Mouse (Mus musculus) brain, adult 2 months (tissue): ENCODE data around the gene Ets1.

Experiments
- DNase-seq: peaks from one replicate; pipeline ENCODE4 v3.0.0; 2011; ENCODE audit warnings: low read depth, low spot score

Ets1 gene

DNA sequence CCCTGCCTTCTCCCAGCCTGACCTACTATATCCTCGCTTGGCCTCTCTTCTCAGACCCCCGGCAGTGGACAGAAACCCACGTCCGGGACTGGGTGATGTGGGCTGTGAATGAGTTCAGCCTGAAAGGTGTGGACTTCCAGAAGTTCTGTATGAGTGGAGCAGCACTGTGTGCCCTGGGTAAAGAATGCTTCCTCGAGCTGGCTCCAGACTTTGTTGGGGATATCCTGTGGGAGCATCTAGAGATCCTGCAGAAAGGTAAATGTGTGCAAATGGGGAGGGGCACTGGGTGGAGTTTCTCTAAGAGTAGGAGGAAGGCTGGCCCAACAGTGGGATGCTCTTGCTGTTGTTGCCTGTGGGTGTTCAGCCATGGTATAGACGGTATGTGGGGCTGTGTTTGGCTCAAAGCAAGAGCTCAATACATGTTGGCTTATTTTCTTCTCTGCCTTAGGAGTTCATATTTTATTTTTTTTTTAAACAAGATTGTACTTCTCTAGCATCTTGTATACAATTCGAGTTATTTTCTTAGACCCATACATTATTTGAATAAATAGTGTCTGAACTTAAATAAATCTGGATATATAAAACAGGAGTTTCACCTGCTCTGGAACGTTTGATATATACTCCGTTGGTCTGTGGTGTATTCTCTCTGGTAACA lies 94.1 kb downstream of the Ets1 start:
- no peak for DNase-seq

DNA sequence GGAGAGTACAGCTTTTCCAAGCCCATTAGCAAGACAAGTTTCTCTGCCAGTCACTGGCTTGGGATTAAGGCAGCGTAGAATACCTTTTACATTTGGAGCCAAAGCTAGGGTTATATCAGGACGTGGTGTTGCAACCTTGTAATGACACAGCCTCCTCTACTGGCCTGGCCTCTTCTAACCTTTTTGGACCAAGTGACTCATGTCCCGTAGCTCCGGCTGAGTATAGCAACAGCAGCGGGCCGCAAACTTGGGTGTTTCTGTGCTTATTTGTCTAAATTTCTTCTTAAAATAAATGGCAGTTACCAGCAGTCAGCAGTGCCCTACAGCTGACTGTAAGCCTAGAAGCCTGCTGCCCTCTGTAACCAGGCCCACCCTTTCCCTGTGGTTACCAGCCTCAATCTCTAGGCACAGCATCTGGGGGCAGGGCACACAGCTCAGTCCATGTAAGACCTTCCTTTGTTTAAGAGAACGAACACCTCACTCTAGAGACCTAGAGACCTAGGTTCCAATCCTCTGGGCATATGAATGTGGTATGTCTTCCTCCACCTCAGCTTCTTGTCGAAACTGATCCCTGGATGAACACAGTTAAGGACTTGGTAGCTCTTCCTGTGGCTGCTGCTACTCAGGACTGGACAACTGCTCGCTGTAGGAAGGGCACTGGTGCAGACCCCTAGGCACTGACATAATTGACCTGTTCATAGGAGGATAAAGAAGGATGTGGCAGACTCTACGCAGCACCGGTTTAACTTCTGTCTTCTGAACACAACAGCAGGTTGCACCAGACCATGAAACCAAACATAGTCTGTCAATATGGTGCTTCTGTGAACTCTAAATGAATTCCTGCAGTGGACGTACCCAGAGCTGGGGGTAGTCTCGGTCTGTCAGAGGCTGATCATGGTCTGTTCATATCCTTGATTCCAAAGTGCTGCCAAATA lies 94.9 kb downstream of the Ets1 start:
- DNase-seq, result no peak

DNA sequence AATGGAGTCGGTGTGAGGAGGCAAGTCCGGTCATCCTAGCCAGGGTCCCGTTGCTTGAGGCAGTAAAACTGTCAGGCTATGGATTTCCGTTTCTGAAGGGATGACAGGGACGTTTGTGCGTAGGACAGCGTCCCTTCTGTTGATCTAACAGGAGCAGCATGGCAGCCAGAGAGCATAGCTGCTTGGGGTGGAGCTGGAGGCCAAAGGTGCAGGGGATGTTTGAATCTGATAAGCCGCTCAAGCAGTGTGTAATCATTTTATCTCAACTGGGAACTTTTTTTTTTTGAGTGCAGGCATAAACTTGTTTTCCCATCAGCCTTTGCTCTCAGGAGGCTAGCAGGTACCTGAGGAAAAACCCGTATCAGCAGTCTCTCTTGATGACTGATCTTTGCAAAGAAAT lies 95.8 kb downstream of the Ets1 start:
- DNase-seq, result no peak

DNA sequence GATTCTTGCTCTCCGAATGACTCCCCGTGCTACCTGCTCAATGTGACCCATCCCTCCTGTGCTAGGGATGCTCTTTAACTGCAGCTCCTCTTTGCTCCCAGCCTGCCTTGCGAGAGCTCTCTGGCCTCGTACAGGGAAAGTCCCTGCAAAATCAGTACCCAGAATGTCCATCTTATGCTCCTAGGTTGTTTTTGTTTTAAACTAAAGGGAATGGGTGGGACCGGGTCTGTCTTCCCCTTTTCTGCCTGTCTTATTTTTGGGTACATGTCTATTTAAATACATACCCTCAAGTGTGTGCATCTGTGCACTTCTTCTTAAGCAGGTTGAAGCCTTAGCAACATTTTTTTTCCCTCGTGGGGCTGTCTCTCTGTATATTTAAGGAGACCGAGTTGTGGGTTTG lies 99.0 kb downstream of the Ets1 start:
- DNase-seq, result no peak

DNA sequence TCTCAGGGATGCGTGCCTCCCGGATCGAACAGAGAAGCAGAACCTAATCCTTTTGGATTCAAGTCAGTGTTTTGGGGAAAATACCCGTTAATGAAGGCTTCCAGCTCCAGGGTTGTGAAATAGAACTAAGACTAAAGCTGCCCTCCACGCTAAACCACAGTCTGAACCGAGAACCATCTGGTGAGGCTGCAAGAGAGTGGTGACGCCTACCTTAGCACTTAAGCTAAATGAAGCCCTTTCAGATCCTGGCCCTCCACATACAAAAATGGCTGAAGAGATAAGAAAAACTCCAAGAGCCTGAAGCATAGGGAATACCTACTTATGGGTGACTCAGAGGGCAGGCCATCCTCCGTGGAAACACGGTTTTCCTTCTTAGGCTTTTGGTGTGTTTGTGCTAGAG lies 100.0 kb downstream of the Ets1 start:
- peak; percentile 64 for DNase-seq

DNA sequence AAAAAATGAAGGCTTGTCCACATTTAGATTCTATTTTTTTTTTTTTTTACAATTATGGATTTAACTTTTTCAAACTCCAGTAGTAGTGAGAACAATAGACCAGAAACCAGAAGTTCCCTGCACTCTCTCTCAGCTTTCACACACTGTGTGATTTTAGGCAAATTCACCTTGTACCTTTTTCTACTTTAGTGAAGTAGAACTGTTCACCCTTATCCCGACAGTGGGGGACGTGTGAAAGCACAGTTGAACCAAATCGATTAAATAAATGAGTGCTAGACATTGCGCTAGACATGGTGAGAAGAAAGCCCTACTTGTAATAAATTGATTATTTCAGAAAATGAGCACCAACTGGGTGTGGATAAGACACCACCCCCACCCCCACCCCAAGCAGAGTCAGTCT lies 104.0 kb downstream of the Ets1 start:
- no peak for DNase-seq

DNA sequence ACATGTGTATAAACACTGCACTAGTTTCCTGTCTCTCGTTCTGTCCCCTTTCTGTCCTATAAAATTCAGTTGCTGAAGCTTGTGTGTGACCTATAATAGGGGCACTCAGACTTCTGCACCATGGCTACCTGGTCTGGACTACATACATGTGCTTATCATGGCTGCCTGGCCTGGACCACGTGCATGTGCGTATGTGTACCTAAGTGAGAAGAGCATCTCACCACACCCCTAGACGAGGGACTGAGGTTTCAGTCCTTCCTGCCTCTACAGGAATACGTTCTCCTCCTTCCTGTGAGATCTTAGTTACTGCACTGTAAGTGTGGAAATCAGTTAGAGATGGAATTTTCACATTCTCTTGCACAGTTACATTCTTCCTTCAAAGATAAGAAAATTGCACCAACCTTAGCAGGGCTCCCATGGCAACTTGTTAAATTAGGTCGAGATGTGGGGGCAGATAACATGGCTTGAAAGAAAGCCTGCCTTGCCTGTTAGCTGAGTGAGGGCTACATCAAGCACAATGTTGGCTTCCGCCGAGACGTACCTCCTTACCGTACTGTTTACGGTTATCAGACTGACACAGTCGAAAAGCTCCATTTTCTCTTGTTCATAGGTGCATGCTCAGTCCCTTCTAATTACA lies 104.8 kb downstream of the Ets1 start:
- peak; percentile 63 for DNase-seq

DNA sequence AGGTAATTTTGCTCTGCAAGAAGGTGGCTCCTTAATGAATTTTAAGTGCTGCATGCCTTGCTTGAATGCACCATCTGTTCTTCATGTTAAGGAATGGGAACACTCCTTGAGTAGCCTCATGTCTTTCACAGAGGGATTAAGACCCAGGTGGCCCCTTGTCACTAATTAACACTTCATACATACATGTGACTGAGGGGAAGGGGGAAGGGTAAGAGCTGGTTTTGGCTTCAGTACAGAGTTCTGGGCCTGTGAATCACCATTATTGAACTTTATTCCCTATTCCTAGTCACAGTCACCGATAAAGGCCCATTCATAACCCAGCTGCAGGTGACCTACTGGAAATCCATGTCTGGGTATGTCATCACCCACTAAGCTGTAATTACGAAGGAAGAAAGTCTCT lies 105.7 kb downstream of the Ets1 start:
- DNase-seq, result no peak

DNA sequence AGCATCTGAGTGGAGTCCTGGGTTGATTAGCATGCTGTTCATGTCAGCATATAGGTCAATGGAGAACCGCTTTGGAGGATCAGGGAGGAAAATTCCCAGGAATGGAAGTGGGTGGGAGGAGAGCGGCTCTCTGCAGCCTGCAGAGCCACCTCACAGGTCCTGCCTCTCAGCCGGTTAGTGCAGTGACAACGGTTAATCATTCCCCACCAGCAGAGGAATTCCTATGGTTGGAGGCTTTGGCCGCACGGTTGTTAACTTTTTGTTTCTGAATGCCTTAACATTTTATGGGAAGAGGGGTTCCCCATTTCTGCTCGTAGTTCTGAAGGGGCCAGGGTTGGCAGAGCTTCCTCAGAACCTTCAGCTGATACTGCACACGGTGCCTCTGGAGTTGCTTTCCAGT lies 107.1 kb downstream of the Ets1 start:
- no peak for DNase-seq

DNA sequence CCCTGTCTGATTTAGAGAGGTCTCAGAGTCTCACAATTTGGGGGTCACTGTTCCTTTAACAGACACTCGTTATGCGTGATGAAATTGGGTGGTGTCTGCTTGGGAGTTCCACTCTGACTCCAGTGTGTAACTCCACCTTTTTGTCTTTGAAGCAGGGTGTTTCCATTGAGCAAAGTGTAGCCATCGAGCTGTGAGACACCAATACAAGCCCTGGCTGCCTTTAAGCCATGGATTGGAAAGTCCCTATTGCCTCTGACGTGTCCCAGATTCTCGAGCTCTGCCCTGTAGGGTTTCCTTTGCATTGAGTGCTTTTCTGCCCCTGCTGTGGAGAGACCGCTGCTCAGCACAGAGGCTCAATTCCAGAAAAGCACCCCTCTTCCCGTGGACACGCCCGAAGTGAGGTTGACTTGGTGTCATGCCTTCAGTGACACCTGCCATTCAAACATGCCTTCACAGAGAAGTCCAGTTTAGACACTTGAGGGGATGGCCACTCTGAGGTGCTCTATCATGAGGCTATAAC lies 107.7 kb downstream of the Ets1 start:
- no peak for DNase-seq

DNA sequence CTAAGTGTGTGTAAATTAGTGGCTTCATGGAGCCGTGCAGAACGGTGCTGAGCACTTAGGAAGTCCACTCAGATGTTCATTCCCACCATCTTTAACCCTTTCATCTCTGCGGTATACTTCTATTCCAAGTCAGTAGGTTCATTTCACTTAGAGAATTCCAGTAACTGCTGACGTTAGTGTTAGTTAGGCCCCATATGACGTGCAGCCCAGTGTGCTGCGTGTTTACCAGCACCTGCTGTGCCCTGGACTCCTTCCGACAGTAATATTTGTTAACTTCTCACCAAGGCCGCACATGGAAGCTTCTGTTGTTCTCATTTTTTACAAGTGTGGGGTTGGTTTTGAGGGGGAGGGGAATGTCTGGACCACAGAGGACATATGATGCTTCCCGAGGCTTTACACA lies 108.3 kb downstream of the Ets1 start:
- no peak for DNase-seq

DNA sequence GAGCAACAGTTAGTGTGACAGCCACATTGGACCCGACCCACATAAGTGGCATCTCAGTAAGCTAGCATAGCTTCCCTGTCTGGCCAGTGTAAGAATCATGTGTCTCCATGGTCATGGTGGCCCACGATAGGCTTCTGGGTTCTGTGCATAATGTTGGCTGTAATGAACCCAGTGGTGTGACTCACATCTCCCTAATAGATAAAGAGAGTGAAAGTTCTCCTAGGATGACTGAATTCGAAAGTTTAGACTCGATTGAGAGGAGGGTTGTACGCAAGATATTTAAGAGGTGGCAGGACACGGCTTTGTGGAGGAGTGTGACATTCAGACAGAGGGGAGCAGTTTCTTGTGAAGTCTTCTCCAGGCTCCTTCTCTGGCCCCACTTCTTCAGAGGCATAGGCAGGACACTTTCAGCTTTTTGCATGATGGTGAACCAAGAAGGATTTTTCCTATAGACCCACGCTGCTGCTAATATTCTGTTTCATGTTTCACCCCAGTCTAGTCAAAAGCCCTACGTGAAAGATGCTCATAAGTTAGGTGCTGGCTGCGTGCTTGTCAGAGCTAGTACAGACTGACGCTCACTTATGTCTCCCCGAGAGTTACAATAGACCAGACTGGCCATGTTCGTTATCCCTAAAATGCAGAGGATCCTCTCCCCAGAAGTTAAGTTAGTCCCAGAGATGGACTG lies 109.2 kb downstream of the Ets1 start:
- no peak for DNase-seq

DNA sequence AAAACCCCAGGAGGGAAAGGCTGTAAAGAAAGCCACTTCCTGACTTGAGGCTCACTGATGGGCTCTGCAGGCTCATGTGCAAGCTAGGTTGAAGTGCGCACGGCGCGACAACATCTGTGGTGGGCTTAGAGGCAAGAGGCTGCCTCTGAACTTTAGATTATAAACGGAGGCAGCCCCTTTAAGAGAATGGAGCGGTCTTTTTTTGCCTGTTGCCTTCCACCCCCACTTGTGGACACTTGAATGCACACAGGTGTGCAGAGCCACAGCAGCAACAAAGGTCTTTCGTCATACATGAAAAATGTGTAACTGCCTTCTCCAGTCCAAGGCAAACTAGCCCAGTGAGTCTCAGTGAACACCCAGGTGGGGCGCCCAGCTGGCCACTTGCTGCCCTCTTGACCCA lies 110.0 kb downstream of the Ets1 start:
- no peak for DNase-seq

DNA sequence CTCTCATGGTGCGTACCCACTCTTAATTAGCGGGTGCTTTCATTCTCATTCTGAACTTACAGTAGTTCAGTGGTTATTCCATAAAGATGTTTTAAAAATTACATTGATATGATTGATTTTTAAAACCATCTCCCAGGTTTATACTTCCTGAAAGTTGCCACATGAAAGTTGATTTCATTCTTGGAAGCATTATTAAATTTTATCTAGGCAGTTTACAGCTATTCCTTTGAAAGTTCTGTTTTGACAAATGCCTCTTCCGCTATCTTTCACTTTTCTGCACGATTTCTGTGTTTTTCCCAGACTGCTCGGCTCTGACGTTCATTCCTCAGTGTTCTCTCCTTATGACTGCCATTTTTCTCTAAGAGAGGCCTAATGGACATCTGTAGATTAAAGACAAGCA lies 110.6 kb downstream of the Ets1 start:
- DNase-seq, result no peak

DNA sequence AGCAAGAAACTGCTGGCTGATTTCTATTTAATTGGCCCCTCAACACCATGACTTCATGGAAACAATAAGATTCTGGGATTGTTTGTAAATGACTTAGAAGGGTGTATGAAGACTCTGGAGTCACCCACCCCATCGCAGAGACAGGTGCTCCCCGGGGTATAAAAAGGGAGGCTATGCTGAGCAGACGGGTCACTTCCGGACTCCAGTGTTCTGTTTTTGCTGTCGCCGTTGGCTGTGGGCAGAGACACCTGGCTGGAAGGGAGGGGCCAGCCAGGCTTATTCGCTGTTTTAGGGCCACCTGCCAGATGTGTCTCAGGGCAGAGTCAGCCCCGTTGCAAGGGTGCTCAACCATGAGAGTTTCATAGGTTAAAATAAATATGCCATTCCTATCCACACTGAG lies 111.6 kb downstream of the Ets1 start:
- no peak for DNase-seq

DNA sequence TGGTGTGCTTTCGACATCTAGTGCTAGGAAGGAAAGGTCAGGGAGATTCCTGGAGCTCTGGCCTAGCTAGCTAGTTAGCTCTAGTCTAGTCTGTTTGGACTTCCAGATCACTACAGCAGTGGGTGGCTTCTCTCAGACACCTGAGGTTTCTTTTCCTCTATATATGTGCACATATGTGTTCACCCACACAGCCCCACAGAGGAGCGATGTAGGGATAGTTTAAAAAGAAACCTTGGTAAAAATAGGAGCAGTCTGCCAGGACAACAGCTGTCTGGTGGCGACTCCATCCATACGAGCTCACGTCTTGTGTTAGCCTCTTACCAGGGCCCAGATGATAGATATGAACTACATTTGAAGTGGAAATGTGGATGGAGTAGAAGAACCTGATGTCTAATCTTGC lies 112.5 kb downstream of the Ets1 start:
- DNase-seq, result peak; percentile 56

DNA sequence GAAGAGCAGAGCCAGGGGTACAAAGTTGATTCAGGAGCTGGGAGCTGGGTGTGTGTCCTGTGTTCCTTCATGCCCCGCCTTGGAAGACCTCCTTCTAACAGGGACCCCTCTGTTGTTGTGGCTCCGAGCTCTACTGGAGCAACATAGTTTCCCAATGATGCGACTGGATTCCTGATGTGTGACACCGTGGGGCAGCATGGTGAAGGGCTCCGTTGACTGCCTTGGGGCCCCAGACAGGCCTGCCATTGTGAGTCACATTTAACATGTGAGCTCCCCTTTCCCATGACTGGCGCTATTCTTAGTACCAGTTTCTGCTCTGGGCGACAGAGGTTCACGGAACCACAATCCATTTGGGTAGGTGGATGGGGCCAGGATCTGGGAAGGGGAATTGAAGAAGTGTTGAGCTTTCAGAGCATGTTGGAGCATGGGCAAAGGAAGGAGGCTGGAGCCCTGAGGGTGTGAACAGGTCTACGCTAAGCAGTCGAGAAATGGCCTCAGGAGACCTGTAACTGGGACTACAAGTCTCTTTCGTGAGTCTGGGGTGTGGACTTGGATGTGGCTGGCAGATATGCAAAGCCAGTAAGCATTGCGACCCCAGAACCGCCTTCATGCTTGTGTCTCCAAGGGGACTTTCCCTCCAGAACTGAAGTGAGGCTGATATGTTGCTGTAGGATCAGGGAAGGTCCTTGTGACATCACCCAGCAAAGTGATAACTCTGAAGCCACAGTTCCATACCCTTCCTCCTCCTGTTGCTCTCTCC lies 113.9 kb downstream of the Ets1 start:
- DNase-seq, result no peak

DNA sequence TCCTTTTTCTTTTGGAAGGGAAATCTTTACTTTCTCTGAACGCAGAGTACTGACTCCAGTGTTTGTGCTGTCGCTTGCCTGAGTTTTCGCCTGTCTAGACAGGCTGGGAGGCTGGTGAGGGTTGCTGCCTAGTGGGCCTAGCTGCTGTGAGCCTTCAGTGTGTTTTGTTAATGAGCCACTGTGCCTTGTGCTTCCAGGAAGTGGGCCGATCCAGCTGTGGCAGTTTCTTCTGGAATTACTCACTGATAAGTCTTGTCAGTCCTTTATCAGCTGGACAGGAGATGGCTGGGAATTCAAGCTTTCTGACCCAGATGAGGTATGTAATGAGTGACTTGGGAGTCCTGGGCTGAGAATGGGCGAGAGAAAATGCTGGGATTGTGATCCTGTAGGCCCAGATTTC lies 116.6 kb downstream of the Ets1 start:
- DNase-seq, result no peak

DNA sequence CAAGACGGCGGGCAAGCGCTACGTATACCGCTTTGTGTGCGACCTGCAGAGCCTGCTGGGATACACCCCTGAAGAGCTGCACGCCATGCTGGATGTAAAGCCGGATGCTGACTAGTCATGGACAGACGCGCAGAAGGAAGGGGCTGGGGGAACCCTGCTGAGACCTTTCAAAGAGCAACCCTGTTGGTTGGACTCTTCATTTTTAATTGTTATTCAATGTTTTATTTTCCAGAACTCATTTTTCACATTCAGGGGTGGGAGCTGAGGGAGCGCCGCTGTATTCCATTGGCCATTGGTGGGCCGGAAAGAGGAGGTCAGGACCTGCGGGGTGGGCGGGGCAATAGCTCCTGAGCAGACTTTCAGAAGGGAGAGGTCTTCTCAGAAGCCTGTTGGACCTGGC lies 118.3 kb downstream of the Ets1 start:
- no peak for DNase-seq

DNA sequence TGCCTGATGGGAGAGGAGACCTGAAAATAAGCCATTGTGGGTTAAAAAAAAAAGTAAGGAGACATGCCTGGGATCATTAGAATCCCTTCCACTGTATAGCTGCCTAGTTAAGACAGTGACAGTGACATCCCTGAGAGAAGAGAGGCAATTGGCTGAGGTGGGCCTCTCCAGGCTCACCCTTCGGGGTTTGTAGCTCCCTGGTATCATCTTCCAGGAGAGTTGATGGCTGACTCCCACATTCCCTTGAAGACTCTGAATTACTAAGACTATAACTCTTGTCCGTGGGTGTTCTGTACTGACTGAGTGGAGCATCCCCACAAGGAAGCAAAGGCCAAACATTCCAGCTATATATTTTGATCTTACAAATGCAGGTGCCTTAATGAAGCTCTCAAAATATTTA lies 120.0 kb downstream of the Ets1 start:
- no peak for DNase-seq

DNA sequence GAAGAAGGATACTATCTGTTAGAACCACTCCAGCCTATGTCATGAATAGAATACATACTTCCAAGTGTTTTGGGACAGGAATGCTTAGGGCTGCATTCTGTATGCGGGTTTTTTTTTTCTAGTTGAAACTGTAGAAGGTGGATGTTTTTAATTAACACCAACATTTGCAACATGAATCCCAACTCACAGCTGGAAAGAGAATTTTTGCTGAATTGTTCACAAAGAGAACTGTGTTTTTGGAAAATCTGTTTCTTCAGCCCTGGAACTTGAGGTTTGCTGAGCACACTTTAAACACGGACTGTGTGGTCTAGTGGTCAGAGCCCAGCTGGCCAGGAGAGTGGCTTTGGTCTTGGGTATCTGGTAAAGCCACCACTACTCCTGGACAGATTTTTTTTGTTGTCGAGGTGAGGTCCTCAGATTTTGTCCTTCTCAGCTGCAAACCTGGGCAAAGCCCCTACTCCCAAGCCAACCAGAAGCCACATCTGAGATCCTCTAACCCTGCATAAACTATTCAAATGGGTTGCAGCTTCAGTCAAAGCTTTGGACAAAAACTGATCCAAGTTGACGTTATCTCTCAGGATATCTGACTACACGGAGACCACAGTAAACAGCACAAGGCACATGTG lies 122.4 kb downstream of the Ets1 start:
- no peak for DNase-seq
